Mouse (Mus musculus) midbrain, embryonic 15.5 days (tissue): Measurements from ENCODE around the gene Creb5. TPM values are rescaled to one million over a fixed set of nuclear protein-coding genes. Genes with fewer than 3 reads are reported as not detected.

Experiments
- ATAC-seq: fragments of 200-750 bp; cut with Nextera tagmentation; replicated peaks from 2 replicates; pipeline ENCODE4 v1.8.0; 2017; ENCODE audit warnings: moderate TSS enrichment
- H3K27ac ChIP-seq: fragments of 300-500 bp; sonication (generic); 2 replicates; pipeline ENCODE4 v1.5.1; 2015; ENCODE audit warnings: mild to moderate bottlenecking, inconsistent platforms
- H3K27me3 ChIP-seq: fragments of 300-500 bp; sonication (generic); replicated peaks from 2 replicates; pipeline ENCODE4 v1.6.1; 2015; ENCODE audit warnings: inconsistent platforms
- H3K36me3 ChIP-seq: fragments of 300-500 bp; sonication (generic); replicated peaks from 2 replicates; pipeline ENCODE4 v1.6.1; 2015; ENCODE audit warnings: inconsistent platforms
- H3K4me1 ChIP-seq: fragments of 300-500 bp; sonication (generic); 2 replicates; pipeline ENCODE4 v1.6.1; 2015; ENCODE audit warnings: inconsistent platforms
- H3K4me2 ChIP-seq: fragments of 300-500 bp; sonication (generic); 2 replicates; pipeline ENCODE4 v1.6.1; 2015; ENCODE audit warnings: inconsistent platforms, mild to moderate bottlenecking, moderate library complexity
- H3K4me3 ChIP-seq: fragments of 300-500 bp; sonication (generic); 2 replicates; pipeline ENCODE4 v1.5.1; 2015; ENCODE audit warnings: mild to moderate bottlenecking, inconsistent platforms
- H3K9ac ChIP-seq: fragments of 300-500 bp; sonication (generic); 2 replicates; pipeline ENCODE4 v1.6.1; 2015; ENCODE audit warnings: mild to moderate bottlenecking, inconsistent platforms
- H3K9me3 ChIP-seq: fragments of 300-500 bp; sonication (generic); 2 replicates; pipeline ENCODE4 v1.6.1; 2016; ENCODE audit warnings: inconsistent platforms
- WGBS: fragments of 180-500 bp; shearing (Covaris S2); methylation state at CpG from one replicate; pipeline ENCODE4 v1.1.7; 2015; ENCODE audit warnings: mixed read lengths; 5-methylcytosine and 5-hydroxymethylcytosine counted together
- polyA plus RNA-seq: library from polyadenylated mRNA; unstranded; fragments of >200 nt; fragmentation: Nextera tagmentation; extraction: Ambion mirVana; gene quantifications from 2 replicates; pipeline ENCODE4 v1.2.1, GENCODE M21; 2015

Gene Creb5
- polyA plus RNA-seq, 1 experiment from 2014 or later, result 3.4 TPM

DNA sequence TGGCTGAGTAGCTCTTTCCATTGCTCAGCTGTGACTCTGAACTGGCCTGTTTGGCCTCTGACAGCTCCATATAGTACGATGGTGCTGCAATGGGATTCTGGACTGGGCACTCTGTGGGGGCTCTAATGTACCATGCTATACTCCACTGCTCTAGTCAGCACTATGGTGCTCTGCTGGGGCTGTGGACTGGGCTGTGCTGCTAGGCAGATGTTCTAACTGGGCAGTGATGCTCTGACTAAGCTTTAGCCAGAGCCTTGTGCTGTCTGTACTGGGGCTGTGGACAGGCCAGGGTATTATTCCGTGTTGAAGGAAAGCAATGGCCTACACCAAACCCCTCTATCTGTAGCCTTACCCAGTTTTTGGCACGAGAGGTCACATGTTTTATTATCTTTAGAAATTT, 316.0 kb downstream of the Creb5 start:
- ATAC-seq, result no peak
- no peaks in the 10 kb centered on the region for H3K4me1 ChIP-seq
- no peak overlapping the region for H3K4me2 ChIP-seq
- no peaks in the 10 kb centered on the region for H3K36me3 ChIP-seq
- no peak overlapping the region for H3K4me3 ChIP-seq
- no peaks in the 10 kb centered on the region for H3K27me3 ChIP-seq
- no peaks in the 10 kb centered on the region for H3K9me3 ChIP-seq
- WGBS, result 61% methylated on average over 3 of the region's 3 CpGs
- H3K9ac ChIP-seq, result no peak overlapping the region
- H3K27ac ChIP-seq, result no peak overlapping the region

DNA sequence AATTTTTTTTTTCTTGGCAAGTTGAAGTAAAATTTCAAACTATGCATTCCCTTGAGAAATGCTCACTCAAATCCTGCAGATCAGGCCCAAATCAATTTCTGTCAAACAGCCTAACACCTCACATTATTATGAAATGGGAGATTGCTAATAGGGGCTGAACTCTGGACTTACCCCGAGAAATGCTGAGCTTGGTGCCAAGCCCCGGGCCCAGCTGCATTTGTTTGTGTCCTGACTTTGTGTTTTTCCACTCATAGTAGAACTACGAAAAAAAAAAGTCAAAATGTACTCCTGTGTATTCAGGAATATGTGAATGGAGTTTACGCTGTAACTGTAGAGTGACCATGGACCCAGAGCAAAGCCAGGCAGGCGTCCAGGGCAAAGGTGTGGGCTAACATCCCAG, 316.6 kb downstream of the Creb5 start:
- WGBS, result 87% methylated on average over 5 of the region's 5 CpGs
- no peak overlapping the region for H3K9ac ChIP-seq
- no peaks in the 10 kb centered on the region for H3K4me1 ChIP-seq
- no peak for ATAC-seq
- no peaks in the 10 kb centered on the region for H3K9me3 ChIP-seq
- H3K27me3 ChIP-seq, result no peaks in the 10 kb centered on the region
- no peak overlapping the region for H3K4me2 ChIP-seq
- no peaks in the 10 kb centered on the region for H3K36me3 ChIP-seq
- H3K4me3 ChIP-seq, result no peak overlapping the region
- no peak overlapping the region for H3K27ac ChIP-seq

GRCm38 (mm10) chr6:53604386-53604785, 317.3 kb downstream of the Creb5 start:
- 81% methylated on average over 3 of the region's 3 CpGs for WGBS
- ATAC-seq, result no peak
- H3K4me1 ChIP-seq, result no peaks in the 10 kb centered on the region
- no peak overlapping the region for H3K27ac ChIP-seq
- H3K4me3 ChIP-seq, result no peak overlapping the region
- H3K27me3 ChIP-seq, result no peaks in the 10 kb centered on the region
- no peaks in the 10 kb centered on the region for H3K36me3 ChIP-seq
- H3K9ac ChIP-seq, result no peak overlapping the region
- H3K4me2 ChIP-seq, result no peak overlapping the region
- H3K9me3 ChIP-seq, result no peaks in the 10 kb centered on the region

DNA sequence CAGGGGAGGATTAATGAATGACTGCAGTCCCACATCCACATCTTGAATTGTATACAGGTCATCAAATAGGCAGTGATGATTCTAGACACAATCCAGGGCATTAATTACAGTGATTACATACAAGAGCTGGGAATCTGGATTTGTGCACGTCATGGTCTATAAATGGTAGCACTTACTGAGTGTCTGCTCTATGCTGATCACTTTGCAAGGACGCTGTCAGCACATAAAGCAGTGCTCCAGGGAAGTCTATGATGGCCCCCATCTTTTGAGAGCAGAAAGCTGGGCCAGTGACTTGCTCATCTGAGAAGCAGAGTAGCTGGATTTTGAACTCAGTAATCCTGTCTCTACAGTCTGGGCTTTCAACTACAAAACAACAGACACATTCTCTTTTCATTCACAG, 318.1 kb downstream of the Creb5 start:
- no peak overlapping the region for H3K4me3 ChIP-seq
- no peak for ATAC-seq
- no peaks in the 10 kb centered on the region for H3K9me3 ChIP-seq
- no peak overlapping the region for H3K4me2 ChIP-seq
- whole genome bisulfite sequencing, result 76% methylated on average over 2 of the region's 2 CpGs
- no peak overlapping the region for H3K27ac ChIP-seq
- H3K4me1 ChIP-seq, result no peaks in the 10 kb centered on the region
- no peaks in the 10 kb centered on the region for H3K36me3 ChIP-seq
- H3K9ac ChIP-seq, result no peak overlapping the region
- no peaks in the 10 kb centered on the region for H3K27me3 ChIP-seq

GRCm38 (mm10) chr6:53611451-53611945, 324.4 kb downstream of the Creb5 start:
- no peak for ATAC-seq
- H3K9me3 ChIP-seq, result no peaks in the 10 kb centered on the region
- 0 out of 2 replicates have a peak, but pooled peaks cover 4% of the 10 kb centered on the region for H3K4me1 ChIP-seq
- no peak overlapping the region for H3K9ac ChIP-seq
- no peaks in the 10 kb centered on the region for H3K27me3 ChIP-seq
- no peaks in the 10 kb centered on the region for H3K36me3 ChIP-seq
- no peak overlapping the region for H3K4me3 ChIP-seq
- WGBS, result 85% methylated on average over 5 of the region's 5 CpGs
- H3K4me2 ChIP-seq, result no peak overlapping the region
- no peak overlapping the region for H3K27ac ChIP-seq

GRCm38 (mm10) chr6:53612681-53613080, 325.6 kb downstream of the Creb5 start:
- WGBS, result 58% methylated on average over 6 of the region's 6 CpGs
- Histone ChIP-seq H3K4me3 (no peak overlapping the region), H3K9me3 (no peaks in the 10 kb centered on the region), H3K36me3 (no peaks in the 10 kb centered on the region), H3K4me2 (no peak overlapping the region), H3K9ac (no peak overlapping the region), H3K27ac (no peak overlapping the region), H3K27me3 (no peaks in the 10 kb centered on the region), H3K4me1 (0 out of 2 replicates have a peak, but pooled peaks cover 4% of the 10 kb centered on the region)
- no peak for ATAC-seq

- Histone ChIP-seq H3K9ac (no peak overlapping the region), H3K9me3 (no peaks in the 10 kb centered on the region), H3K27me3 (no peaks in the 10 kb centered on the region), H3K4me1 (0 out of 2 replicates have a peak, but pooled peaks cover 4% of the 10 kb centered on the region), H3K36me3 (no peaks in the 10 kb centered on the region), H3K4me3 (no peak overlapping the region), H3K27ac (no peak overlapping the region), H3K4me2 (no peak overlapping the region)
- no peak for ATAC-seq
- 75% methylated on average over 9 of the region's 9 CpGs for WGBS
These were observed 328.6 kb downstream of the Creb5 start for GRCm38 (mm10) chr6:53615440-53616211.

- Histone ChIP-seq H3K9me3 (no peaks in the 10 kb centered on the region), H3K27ac (no peak overlapping the region), H3K9ac (no peak overlapping the region), H3K27me3 (no peaks in the 10 kb centered on the region), H3K4me3 (no peak overlapping the region), H3K4me2 (no peak overlapping the region), H3K4me1 (no peaks in the 10 kb centered on the region), H3K36me3 (no peaks in the 10 kb centered on the region)
- WGBS, result 76% methylated on average over 8 of the region's 8 CpGs
- no peak for ATAC-seq
These were observed 331.1 kb downstream of the Creb5 start for GRCm38 (mm10) chr6:53618164-53618563.

DNA sequence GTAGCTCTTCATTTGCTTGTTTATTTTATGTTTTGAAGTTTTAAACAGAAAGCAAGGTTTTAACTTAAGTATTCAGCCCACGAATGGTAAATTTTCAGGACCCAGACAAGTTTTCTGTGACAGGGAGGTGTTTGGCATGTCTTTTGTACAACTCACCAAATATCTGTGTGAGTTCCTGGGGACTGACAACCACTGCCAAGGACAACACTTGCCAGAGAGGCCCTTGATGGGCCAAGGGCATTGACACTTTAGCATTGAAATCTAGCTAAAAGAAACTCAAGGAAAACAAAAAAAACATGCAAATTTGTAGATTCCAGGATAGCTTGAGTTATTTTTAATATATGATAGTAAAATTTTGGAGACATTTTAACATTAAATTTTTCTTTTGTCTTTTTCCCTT, 332.6 kb downstream of the Creb5 start:
- no peak overlapping the region for H3K4me2 ChIP-seq
- H3K27me3 ChIP-seq, result no peaks in the 10 kb centered on the region; the same call in 1 of the 2 replicates
- no peak overlapping the region for H3K9ac ChIP-seq
- no peaks in the 10 kb centered on the region for H3K36me3 ChIP-seq
- no peak overlapping the region for H3K27ac ChIP-seq
- 80% methylated on average over 1 of the region's 1 CpGs for WGBS
- no peaks in the 10 kb centered on the region for H3K9me3 ChIP-seq
- no peaks in the 10 kb centered on the region; the same call in 1 of the 2 replicates for H3K4me1 ChIP-seq
- ATAC-seq, result no peak
- H3K4me3 ChIP-seq, result no peak overlapping the region

- 90% methylated on average over 5 of the region's 5 CpGs for WGBS
- Histone ChIP-seq H3K9ac (no peak overlapping the region), H3K9me3 (no peaks in the 10 kb centered on the region), H3K36me3 (no peaks in the 10 kb centered on the region), H3K27ac (no peak overlapping the region), H3K4me3 (no peak overlapping the region), H3K4me1 (no peaks in the 10 kb centered on the region; the same call in 1 of the 2 replicates), H3K4me2 (no peak overlapping the region), H3K27me3 (no peaks in the 10 kb centered on the region; the same call in 1 of the 2 replicates)
- no peak for ATAC-seq
These were observed 334.2 kb downstream of the Creb5 start for GRCm38 (mm10) chr6:53621295-53621694.

DNA sequence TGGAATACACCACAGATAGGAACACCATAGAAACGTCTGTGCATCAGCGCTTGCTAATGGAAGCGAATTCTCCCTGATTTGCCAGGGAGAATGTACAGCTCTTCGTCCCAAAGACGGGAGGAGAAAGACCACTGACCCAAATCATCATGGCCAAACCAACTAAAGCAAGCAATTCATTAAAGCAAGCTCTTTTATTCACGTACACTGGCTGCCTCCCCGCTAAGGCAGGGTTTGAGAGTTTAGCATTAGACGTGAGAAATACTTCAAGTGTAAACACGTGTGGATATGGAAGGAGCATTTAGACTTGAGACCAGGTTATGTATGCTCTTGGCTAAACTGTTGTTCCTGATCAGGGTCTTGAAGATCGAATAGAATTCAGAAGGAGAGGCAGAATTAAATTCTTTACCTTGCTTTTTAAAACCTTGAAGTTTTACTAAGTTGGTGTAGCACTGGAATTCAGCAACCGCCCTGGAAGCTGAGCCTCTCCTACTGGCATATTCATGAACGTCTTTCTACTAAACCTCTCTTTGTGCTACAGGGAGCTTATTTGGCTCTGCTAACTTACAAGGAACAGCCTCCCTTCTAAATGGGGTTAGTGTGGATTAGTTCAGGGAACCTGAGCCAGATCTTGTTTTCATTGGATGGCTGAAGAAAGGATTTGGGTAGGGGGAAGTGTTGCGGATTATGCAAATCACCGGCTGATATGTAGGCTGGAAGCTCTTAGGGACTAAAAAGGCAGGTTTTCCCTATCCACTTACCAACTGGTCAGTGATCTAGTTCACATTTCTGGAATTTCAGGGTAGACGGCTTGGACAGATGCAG, 337.6 kb downstream of the Creb5 start:
- 12% methylated on average over 15 of the region's 15 CpGs for WGBS
- no peaks in the 10 kb centered on the region; the same call in 1 of the 2 replicates for H3K27me3 ChIP-seq
- H3K27ac ChIP-seq, result peak overlapping the region; percentile 49
- H3K4me3 ChIP-seq, result no peak overlapping the region
- ATAC-seq, result peak; percentile 86; the same call in 1 of the 2 replicates
- H3K9me3 ChIP-seq, result no peaks in the 10 kb centered on the region
- H3K9ac ChIP-seq, result no peak overlapping the region
- H3K36me3 ChIP-seq, result no peaks in the 10 kb centered on the region
- no peak overlapping the region for H3K4me2 ChIP-seq
- H3K4me1 ChIP-seq, result no peaks in the 10 kb centered on the region; the same call in 1 of the 2 replicates

DNA sequence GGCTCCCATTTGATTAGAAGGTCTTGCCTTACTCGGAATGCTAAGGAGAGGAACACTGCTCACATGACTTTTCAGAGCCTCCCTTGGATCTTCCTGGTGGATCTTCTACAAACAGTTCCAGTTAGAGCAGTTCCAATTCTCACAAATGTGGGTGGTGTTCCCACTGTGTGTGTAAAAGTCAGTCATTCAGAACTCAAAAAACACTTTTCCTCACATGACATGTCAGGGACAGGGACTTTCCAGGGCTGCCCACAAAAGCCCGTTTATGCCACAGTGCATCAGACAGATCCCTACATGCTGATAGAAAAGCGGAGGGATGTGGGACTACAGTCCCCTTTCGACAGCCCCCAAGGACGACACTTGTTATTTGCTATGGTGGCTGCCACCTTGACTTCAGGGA, 339.0 kb downstream of the Creb5 start:
- H3K9ac ChIP-seq, result no peak overlapping the region

More for the DNA sequence above, 339.0 kb downstream of the Creb5 start:
- H3K4me2 ChIP-seq, result no peak overlapping the region
- H3K4me3 ChIP-seq, result no peak overlapping the region
- H3K36me3 ChIP-seq, result no peaks in the 10 kb centered on the region
- WGBS, result 83% methylated on average over 5 of the region's 5 CpGs
- no peak for ATAC-seq
- no peak overlapping the region for H3K27ac ChIP-seq
- no peaks in the 10 kb centered on the region for H3K9me3 ChIP-seq
- H3K4me1 ChIP-seq, result no peaks in the 10 kb centered on the region; the same call in 1 of the 2 replicates
- H3K27me3 ChIP-seq, result no peaks in the 10 kb centered on the region; the same call in 1 of the 2 replicates
